Mouse (Mus musculus) MN1 (cell line): Measurements from ENCODE around the gene Igf2.

Experiments
- DNase-seq: peaks from one replicate; pipeline ENCODE4 v3.0.0-alpha.2; 2016; ENCODE audit warnings: low spot score

The Igf2 gene

DNA sequence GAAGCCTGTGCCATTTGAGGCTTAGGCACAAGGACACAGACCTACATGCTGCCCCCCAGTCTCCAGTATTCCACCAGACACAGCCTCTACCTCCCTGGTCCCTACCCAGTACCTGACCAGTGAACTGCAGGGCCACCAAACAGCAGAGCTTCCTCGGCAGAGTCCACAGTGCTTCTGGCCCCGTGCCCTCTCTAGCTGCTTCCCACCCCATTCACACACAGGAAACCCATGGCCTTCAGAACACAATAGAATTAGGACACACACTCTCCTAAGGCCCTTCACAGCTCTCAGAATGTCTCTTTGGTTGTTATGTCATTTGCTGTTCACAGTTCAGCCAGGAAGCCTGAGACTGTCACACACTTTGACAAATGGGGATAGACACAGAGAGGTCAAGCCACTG is at the start of gene Igf2:
Gene Igf2 (minus strand): TSS at position 158 of the 400 bp plus-strand sequence.
- no peak for DNase-seq

DNA sequence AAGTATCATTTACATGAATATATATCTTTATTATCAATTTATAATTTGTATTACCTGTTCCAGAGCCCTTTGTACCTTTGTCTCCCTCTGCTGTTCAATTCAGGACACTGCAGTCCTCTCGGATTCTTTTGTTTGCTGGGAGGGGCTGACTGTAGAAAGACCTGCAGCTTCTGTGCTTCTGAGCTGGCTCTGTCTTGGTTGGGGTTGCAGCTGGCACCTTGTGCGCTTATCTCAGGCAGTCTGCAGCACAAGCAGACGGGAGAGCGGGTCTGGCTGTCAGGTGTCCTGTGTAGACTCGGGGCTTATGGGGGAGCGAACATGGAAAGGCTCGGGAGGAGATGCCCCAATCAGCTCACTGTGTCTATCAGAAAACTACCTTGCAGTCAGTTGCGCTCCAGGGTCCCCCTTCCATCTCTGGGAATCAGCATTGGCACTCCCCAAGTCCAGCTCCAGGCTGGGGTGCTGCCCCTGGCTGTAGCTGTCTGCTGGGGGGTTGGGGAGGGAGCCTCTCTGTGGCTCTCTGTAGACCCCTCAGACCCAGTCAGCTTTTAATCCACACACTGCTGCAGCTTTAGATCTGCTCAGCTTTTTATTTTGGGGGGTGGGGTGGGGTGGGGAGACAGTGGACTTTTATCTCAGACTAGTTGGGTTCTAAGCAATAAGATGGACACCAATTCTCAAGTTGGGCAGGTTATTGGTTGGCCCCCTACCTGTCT is 48.3 kb upstream of the Igf2 start:
- DNase-seq = peak; percentile 32

DNA sequence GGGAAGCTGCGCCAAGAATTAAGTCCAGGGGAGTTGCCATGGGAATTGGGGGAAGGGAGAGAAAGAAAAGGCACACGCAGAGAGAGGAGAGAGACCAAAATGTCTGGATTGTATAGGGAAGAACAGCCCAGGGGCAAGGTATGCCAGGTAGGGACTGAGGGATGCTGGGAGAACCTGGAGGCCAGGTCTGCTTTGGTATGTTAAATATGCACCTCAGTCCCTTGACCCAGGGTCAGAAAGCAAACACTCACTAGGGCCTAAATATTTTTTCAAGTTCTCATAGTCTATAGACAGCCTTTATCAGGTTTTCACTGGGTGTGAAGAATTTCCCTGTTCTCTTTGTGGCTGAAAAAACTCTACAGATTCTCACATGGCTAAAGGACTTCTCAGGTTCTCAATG is 40.3 kb upstream of the Igf2 start:
- no peak for DNase-seq

DNA sequence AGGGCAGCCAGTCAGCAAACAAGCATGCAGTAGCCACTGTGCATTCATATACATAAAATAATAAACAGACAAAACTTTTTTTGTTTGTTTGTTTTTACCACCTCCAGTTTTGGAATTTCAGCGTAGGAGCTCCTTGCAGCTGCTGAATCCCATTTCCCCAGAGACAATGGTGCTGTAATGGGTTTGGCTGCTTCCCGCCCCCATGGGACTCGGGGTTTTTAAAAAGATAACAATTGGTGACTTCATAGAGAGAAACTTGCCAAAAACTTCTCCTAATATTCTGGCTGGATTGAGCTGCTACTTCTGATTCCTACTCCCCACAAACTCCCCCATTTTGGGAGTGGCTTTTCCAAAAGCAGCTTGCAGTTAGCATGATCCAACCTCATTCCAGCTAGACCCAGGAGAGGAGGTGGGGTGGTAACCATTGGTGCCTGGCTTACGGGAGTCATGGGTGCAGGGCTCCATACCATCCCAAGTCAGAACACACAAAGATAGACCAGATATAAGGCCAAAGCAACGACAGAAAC is 32.8 kb upstream of the Igf2 start:
- no peak for DNase-seq

DNA sequence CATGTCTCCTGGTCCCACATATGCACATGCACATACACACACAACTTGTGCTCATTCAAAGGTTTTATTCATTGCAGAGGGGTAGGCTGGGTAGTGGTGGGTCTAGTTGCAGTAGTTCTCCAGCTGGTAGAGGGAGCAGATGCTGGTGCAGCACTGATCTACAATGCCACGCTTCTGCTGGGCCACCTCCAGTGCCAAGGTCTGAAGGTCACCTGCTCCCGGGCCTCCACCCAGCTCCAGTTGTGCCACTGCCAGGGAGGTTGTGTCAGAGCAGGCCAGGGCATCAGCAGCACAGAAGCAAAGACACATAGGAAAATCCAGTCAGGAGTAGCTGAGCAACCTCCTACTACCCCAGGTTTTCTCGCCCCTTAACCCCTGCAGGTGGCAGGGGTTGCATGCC is 12.0 kb upstream of the Igf2 start:
- no peak for DNase-seq

DNA sequence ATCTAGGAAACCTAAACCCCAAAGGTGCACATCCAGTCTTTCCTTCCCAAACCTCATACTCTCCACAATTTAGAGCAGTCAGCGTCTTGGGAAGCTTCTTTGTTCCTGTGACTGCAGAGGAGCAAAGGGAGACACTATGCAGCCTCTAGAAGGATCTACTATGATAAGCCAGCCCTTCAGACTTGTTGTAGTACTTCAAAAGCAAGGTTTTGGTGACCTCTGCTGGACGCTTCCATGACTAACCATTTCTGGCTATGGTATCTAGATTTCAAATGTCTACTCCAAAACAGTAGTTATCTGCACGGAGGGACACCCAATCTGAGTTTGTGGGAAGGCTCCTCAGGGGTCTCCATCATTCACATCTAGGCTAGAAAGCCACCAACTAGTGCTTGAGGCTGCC is 9.0 kb upstream of the Igf2 start:
- peak; percentile 81 for DNase-seq

DNA sequence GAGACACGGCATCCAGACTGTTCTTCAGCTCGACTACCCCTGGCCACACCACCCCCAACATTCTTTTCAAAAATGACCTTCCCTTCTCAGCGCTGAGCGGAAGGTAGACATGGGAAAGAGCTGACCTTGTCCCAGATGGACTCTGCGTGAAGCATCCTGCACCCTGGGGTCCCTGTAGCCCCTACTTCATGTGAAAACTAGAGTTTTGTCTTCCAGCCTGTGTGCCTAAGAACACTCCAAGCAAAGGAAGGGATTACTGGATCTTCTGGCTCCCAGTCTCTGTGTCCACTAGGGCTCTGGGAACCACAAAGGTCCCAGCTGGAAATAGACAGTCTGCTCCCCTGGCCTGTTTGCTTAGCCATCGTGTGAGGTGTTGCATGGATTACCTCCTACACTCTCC is 8.5 kb upstream of the Igf2 start:
- DNase-seq = no peak

- peak; percentile 66 for DNase-seq
These were observed 5.5 kb upstream of the Igf2 start for GRCm38 (mm10) chr7:142672120-142672519.

- DNase-seq = no peak
These were observed 4.5 kb upstream of the Igf2 start for GRCm38 (mm10) chr7:142671067-142671466.

DNA sequence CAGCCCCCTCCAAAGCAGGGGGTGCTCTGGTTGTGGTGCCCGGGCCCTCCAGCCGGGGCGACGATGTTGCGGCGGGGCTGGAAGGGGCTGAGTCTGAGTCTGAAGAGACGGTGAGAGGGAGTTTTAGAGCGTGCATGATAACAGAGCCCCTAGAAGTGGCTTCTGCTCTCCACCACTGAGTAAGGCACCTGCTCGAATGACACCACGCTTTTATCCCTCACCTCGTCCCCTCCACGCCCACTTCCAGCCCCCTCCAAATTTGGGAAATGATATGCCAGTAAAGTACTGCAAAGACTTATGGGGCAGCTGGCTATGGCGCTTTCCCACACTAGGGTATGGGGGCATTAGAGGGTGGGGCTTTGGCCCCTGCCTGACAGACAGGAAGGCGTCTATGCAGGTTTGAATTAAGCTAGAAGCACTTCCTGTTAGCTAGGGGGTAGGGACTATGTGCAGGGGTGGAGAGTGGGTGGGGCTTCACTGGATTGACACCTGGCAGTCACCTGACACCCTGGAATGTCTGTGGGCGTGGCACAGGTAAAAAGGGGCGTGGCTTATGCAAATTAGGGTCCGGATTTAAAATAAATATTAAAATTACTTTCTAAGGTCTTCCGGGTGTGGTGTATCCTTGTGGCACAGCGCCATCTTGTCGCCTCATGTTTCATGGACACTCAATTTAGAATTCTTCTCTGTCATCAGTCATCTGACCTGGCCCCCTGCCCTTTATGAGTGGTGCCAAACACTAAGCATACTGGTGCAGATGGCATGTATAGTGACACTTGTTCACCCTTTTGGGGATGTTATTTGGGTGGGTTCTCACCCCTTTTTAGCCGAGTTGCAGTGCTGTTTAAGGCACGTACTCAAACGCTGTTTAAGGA is 3.4 kb upstream of the Igf2 start, which contains the start of gene Gm49394:
Gene Gm49394 (minus strand): TSS at position 192 of the 875 bp plus-strand sequence.
- no peak for DNase-seq

- no peak for DNase-seq
These were observed 1.7 kb upstream of the Igf2 start for GRCm38 (mm10) chr7:142668328-142668727.

DNA sequence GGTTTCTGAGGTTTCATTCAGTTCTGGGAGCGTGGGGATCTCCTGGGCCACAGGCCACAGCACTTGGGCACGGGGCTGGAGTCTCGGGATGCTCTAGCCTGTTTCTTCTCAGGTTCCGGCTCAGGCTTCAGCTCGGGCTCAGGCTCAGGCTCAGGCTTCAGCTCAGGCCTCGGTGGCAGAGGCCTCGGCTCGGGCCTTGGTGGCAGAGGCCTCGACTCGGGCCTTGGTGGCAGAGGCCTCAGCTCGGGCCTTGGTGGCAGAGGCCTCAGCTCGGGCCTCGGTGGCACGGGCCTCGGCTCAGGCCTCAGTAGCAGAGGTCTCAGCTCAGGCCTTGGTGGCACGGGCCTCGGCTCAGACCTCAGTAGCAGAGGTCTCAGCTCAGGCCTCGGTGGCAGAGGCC is 905 bp upstream of the Igf2 start:
- no peak for DNase-seq

DNA sequence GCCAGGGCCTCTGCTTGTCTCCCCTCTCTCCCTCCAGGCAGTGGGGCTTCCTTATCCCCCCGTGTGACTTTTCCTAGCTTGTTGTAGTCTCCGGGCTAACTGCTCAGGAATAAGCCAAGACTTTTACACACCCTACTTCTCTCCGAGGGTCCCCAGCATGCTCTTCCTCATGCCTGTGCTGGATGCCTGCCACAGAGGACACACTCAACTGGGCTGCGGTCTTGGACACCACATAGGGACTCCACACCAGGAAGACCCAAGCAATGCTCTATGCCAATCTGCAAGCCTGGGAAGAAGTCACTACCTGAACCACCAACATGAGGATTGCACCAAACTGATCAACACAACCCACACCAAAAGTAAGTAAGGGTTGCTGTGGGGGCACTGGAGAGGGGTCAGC is 507 bp downstream of the Igf2 start:
- DNase-seq = no peak

DNA sequence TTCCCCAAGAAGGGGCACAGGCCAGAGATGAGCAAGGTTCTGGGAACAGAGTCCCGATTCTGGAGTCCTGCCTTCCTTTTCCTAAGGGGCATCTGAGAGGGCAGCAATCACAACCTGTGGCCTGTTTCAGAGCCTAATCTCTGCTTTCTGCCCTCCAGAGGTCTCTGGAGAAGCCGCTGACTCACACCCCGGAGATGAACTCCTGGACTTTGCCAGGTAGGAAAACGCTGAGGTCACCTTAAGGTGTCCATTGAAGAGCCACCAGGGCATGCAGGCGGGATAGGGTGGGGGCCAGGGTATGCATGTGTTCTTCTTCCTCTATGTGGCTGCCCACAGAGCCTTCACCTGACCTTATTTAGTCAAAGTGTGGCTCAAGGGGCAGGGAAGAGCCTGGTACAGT is 1.3 kb downstream of the Igf2 start:
- no peak for DNase-seq

DNA sequence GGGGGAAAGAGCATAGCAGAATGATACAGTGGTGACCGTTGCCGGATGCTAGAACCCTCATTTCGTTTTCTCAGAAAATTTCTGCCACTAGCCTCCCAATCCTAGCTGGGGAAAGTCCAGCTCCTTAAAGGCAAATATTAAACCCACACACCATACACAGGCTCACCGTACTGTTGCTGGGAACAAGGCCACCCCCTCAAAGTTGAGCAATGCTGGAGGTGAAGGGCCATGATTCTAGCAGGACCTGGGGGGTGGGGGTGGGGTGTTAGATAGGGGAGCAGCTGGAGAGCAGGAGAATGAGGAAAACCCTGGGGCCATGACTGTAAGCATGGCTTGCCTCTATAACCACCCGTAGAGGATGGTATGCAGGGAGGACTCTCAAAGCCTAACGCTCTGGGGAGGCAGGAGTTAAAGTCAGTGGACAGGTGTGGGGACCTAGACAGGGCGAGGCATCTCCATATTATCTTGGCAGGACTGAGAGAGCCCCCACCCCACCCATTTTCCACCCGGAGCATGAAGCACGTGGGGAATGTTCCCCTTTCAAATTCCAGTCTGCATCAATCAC is 2.1 kb downstream of the Igf2 start:
- DNase-seq = no peak

DNA sequence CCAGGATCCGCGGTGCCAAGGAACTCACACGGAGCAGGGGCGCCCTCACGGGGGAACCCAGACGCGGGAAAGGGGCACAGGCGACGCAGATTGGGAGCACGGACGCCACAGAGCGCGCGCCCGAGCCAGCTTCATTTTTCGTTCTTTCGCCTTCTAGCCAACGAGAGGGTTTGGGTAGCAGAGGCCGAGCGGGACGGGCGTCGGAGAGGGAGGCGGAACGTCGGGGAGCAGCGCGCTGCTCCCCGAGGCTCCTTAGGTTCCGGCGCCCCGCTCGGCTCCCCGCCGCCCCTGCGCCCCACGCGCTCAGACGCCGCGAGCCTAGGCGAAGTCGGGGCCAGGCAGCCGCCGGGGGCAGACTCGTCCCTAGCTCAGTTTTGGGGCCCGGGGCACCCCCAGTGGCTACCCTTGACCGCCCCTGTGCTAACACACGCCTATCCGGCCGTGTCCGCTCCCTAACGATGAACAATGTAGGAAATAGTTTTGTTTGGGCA is 2.6 kb downstream of the Igf2 start:
- DNase-seq = no peak

- DNase-seq = no peak
These were observed 3.5 kb downstream of the Igf2 start for GRCm38 (mm10) chr7:142663151-142663550.

GRCm38 (mm10) chr7:142661811-142662210 is 4.8 kb downstream of the Igf2 start:
- DNase-seq = no peak

DNA sequence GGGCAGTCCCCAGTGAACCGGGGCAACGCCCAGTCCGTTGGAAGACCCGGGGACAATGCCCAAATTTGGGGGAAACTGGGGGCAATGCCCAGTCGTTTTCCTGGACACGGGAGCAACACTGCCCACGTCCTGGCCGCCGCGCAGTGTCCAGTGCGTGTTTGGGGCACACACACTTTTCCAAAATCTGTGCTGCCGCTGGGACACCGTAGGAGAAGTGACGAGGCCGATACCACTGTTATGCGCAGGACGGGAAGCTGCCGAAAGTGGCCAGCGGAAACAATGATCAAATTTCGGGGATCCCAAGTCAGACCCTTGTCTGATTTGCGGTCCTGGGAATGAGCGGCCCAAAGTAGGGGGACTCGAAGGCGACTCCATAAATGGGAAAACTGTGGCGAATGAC is 5.6 kb downstream of the Igf2 start:
- no peak for DNase-seq

DNA sequence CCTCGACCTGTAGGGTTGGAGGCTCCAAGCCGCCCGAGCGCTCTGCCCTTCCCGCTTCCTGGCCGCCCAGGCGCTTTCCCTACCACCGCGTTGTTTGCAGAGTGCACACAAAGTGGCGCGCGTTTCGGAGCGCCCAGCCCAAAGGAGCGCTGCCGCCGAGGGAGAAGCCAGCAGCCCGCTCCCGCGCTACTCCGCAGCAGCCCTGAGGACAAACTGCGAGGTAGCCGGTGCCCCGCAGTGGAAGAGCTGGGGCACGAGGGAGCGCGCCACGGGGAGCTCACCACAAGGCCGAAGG is 6.0 kb downstream of the Igf2 start:
- DNase-seq = no peak

DNA sequence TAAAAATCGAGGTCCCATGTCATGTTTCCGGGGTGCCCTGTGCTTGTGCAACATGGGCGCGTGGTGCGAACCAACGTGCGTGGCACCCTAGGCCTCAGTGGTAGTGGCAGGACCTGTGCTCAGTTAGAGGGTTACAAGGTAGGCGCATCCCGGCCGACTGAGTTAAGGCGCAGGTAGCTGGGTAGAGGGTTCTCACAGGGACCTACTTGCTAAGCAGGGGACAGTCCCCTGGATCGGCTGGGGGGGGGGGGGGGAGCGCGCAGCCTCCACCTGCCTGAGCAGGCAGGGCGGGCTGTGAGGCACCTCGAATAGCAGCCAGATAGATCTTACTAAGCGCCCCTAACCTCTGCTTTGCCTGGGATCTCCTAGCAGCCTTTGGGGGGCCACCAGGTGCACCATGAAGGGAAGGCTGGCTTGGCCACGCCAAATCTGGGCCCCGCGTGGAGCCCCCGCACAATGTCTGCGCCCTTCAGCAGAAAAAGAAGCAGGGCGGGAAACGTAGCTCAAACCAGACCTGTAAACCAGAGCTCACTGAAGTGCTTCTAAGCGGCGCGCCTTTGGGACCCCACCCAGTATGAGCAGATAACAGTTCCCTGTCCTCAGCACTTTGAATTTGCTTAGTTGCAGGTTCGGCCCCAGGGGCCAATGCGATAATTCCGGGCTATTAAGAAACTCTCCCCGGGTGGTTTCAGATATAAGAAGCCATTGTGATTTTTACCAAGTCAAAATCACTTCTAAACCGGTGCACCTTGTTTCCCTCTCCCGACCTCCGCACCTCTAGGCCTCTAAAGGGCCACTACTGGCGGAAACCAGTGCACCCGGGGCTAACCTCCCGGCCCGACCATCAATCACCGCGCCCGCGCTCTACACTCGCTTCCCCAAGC is 6.6 kb downstream of the Igf2 start:
- DNase-seq = no peak

- no peak for DNase-seq
These were observed 7.4 kb downstream of the Igf2 start for GRCm38 (mm10) chr7:142659181-142659681.
